Mouse (Mus musculus) liver, postnatal 0 days (tissue): Measurements from ENCODE around the gene Mpdz.

Experiments
- CTCF ChIP-seq: sonication (generic); IDR thresholded peaks from 2 replicates; pipeline ENCODE4 v1.5.1; 2016; ENCODE audit warnings: antibody characterized with exemption, low read depth
- EP300 ChIP-seq: IDR thresholded peaks from 2 replicates; pipeline ENCODE4 v1.6.1; 2016; ENCODE audit warnings: antibody characterized with exemption, low read depth, mild to moderate bottlenecking

DNA sequence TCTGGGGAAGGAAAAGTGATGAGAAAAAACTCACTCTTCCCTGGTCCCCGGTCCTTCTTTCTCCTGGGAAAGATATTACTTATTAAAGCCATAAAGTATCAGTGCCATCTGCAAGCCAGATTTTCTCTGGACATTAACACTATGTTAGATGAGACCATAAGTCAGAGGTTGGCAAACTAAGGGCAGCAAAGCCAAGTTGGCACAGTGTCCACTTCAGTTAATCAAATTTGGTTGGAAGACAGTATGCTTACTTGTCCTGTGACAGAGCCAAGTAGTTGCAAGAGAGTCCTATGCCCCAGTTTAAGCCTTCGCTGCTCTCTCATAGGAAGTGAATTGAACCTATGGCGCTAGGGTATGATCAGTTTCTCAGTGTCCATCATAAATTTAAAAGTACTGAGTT is 159.0 kb downstream of the Mpdz start:
- no peak for TF ChIP-seq CTCF
- no peak for TF ChIP-seq EP300
